In genomic region chr4:154922291-154922690, GRCm38 (mm10) we compare ENCODE assay signal across 20 mouse cellular contexts. TPM values are rescaled to one million over a fixed set of nuclear protein-coding genes. Genes with fewer than 3 reads are reported as not detected.
DNase-seq lines count a peak whose midpoint lies in the region; ATAC-seq and TF ChIP-seq lines count a peak whose summit lies in the region.
"Had no signal": no experiment of that assay in that cellular context is flagged by ENCODE, and none has a peak within 500 bp of the region (broad histone marks: within the 10 kb centered on the region; RNA-seq: fewer than 3 reads in every experiment).

No protein-coding gene starts in this region.

- peak overlapping the region; percentile 53; the same call in 1 of the 2 replicates for H3K27ac ChIP-seq in gastrocnemius, adult 2 months
- H3K27ac ChIP-seq in liver, embryonic 15.5 days (replicated peaks), result peak overlapping the region; percentile 56
- no peak overlapping the region for H3K27ac ChIP-seq in heart, adult 2 months
- H3K27ac ChIP-seq: forebrain, embryonic 13.5 days; heart, embryonic 15.5 days; kidney, postnatal 0 days; midbrain, embryonic 15.5 days; neural tube, embryonic 15.5 days had no signal

- no peaks in the 10 kb centered on the region for H3K9me3 ChIP-seq in liver, embryonic 15.5 days (replicated peaks)
- H3K9me3 ChIP-seq: forebrain, embryonic 13.5 days; heart, embryonic 15.5 days; midbrain, embryonic 15.5 days; neural tube, embryonic 15.5 days had no signal

- no peak for TF ChIP-seq EP300 in heart, adult 2 months (IDR thresholded peaks at IDR 0.05; ENCODE audit: insufficient read depth, low read depth, low read length)

- no peaks in the 10 kb centered on the region for H3K27me3 ChIP-seq in liver, embryonic 15.5 days
- H3K27me3 ChIP-seq in heart, adult 2 months (ENCODE audit: control insufficient read depth, insufficient read depth, low read length), result no peaks in the 10 kb centered on the region
- H3K27me3 ChIP-seq: heart, embryonic 15.5 days; midbrain, embryonic 15.5 days; neural tube, embryonic 15.5 days had no signal

- H3K79me2 ChIP-seq in heart, adult 2 months (replicated peaks; ENCODE audit: control insufficient read depth, insufficient read depth, low read length), result no peaks in the 10 kb centered on the region

- no peak overlapping the region for H3K4me3 ChIP-seq in gastrocnemius, adult 2 months
- peak overlapping the region; percentile 70 for H3K4me3 ChIP-seq in liver, embryonic 15.5 days (replicated peaks)
- H3K4me3 ChIP-seq in heart, adult 2 months, result no peak overlapping the region
- H3K4me3 ChIP-seq: forebrain, embryonic 13.5 days; heart, embryonic 15.5 days; midbrain, embryonic 15.5 days; myocyte; neural tube, embryonic 15.5 days had no signal

- DNase-seq in gastrocnemius, adult 2 months, result peak; percentile 78
- DNase-seq in gastrocnemius, postnatal 14 days, result no peak
- peak; percentile 80 for DNase-seq in adipocyte (ENCODE audit: low spot score)
- DNase-seq in brain, adult 2 months (ENCODE audit: low read depth, low spot score), result peak; percentile 69
- no peak for DNase-seq in retina, embryonic 14.5 days (ENCODE audit: low spot score)
- DNase-seq in heart, adult 2 months, result no peak
- DNase-seq: adrenal gland, adult 8-10 months; kidney, adult 18-20 months; lung, adult 2 months had no signal

- H3K36me3 ChIP-seq in liver, embryonic 15.5 days (replicated peaks), result peaks cover 97% of the 10 kb centered on the region
- no peaks in the 10 kb centered on the region for H3K36me3 ChIP-seq in heart, adult 2 months (ENCODE audit: control insufficient read depth, insufficient read depth, low read length)
- H3K36me3 ChIP-seq: heart, embryonic 15.5 days; midbrain, embryonic 15.5 days; neural tube, embryonic 15.5 days had no signal

- WGBS in liver, embryonic 15.5 days (ENCODE audit: insufficient replicate concordance), result 92% methylated on average over 4 of the region's 4 CpGs
- WGBS in heart, adult 2 months, result 77% methylated on average over 4 of the region's 4 CpGs

- peaks cover 79% of the 10 kb centered on the region for H3K4me1 ChIP-seq in liver, embryonic 15.5 days (replicated peaks)
- H3K4me1 ChIP-seq in heart, adult 2 months (ENCODE audit: control insufficient read depth, insufficient read depth, low read length), result peaks cover 4% of the 10 kb centered on the region
- H3K4me1 ChIP-seq: forebrain, embryonic 13.5 days; heart, embryonic 15.5 days; midbrain, embryonic 15.5 days; neural tube, embryonic 15.5 days had no signal

- ATAC-seq in liver, embryonic 15.5 days (ENCODE audit: insufficient read depth), result no peak
- ATAC-seq: forebrain, embryonic 13.5 days; midbrain, embryonic 15.5 days had no signal

- H3K9ac ChIP-seq in liver, embryonic 15.5 days, result peak overlapping the region; percentile 25
- no peak overlapping the region for H3K9ac ChIP-seq in heart, adult 2 months (ENCODE audit: low read depth, low read length)
- H3K9ac ChIP-seq: forebrain, embryonic 13.5 days; heart, embryonic 15.5 days; midbrain, embryonic 15.5 days; neural tube, embryonic 15.5 days had no signal

- intact Hi-C loops in gastrocnemius, adult 2 months (cut with DNase I), result no loop called here
- intact Hi-C loops in gastrocnemius, postnatal 14 days (cut with DNase I; ENCODE audit: low total_unique reads), result no loop called here
- intact Hi-C loops in heart, adult 2 months (cut with DNase I), result no loop called here

- peak overlapping the region; percentile 87 for H3K4me2 ChIP-seq in liver, embryonic 15.5 days
- H3K4me2 ChIP-seq: forebrain, embryonic 13.5 days; heart, embryonic 15.5 days; midbrain, embryonic 15.5 days; neural tube, embryonic 15.5 days had no signal

- TF ChIP-seq CTCF in gastrocnemius, adult 2 months (IDR thresholded peaks at IDR 0.05), result no peak
- TF ChIP-seq CTCF in heart, adult 2 months (IDR thresholded peaks at IDR 0.05), result no peak

- no peak for TF ChIP-seq POLR2A in heart, adult 2 months (IDR thresholded peaks at IDR 0.05; ENCODE audit: insufficient read depth, low read depth, low read length)

RNA-seq across cellular contexts. Expression of gene Tnfrsf14, which starts 6.1 kb away (rescaled TPM):
- total RNA-seq in gastrocnemius, adult 2 months (2021), result 1 to 10 TPM; 1.1 to 2.5 TPM
- 1 to 10 TPM; 1.4 to 1.9 TPM for total RNA-seq in gastrocnemius, postnatal 14 days (2021)
- 56.7 and 64.6 TPM in 2 replicates for polyA plus RNA-seq in liver, embryonic 15.5 days (2015; fragmentation: Nextera tagmentation; extraction: Ambion mirVana)
- 1 to 10 TPM; 6.1 to 7.0 TPM for total RNA-seq in heart, adult 2 months (2021)
- polyA plus RNA-seq in heart, adult 2 months (2012; rRNA removed), result 16.1 and 18.8 TPM in 2 replicates

RNA-seq across cellular contexts. Expression of gene Fam213b, which starts 23.4 kb away (rescaled TPM):
- 100 to 1,000 TPM in 1 of 2 experiments, 10 to 100 TPM in 1; 67.9 to 100 TPM for total RNA-seq in gastrocnemius, adult 2 months (2021)
- 100 to 1,000 TPM; 110 to 112 TPM for total RNA-seq in gastrocnemius, postnatal 14 days (2021)
- polyA plus RNA-seq in liver, embryonic 15.5 days (2015; fragmentation: Nextera tagmentation; extraction: Ambion mirVana), result 8.1 and 9.0 TPM in 2 replicates
- total RNA-seq in heart, adult 2 months (2021), result 10 to 100 TPM; 77.1 to 95.9 TPM
- polyA plus RNA-seq in heart, adult 2 months (2012; rRNA removed), result 77.3 and 110 TPM in 2 replicates

RNA-seq across cellular contexts. Expression of gene Hes5, which starts 38.4 kb away (rescaled TPM):
- not detected for total RNA-seq in gastrocnemius, adult 2 months (2021)
- under 1 TPM in 1 of 2 experiments, not detected in 1; 0.16 TPM for total RNA-seq in gastrocnemius, postnatal 14 days (2021)
- 0.15 and 0.17 TPM in 2 replicates for polyA plus RNA-seq in liver, embryonic 15.5 days (2015; fragmentation: Nextera tagmentation; extraction: Ambion mirVana)
- total RNA-seq in heart, adult 2 months (2021), result not detected
- 0.10 TPM in 1 of 2 replicates, not detected in the other for polyA plus RNA-seq in heart, adult 2 months (2012; rRNA removed)
- total RNA-seq: adrenal gland, adult 8-10 months; heart, adult 8-10 months; megakaryocyte-erythroid progenitor cell, adult 5-6 weeks had no signal
- polyA plus RNA-seq: lung, adult 2 months; myocyte had no signal

RNA-seq across cellular contexts. Expression of gene Pank4, which starts 41.6 kb away (rescaled TPM):
- total RNA-seq in gastrocnemius, adult 2 months (2021), result 10 to 100 TPM; 33.8 to 43.6 TPM
- 10 to 100 TPM; 24.1 to 31.4 TPM for total RNA-seq in gastrocnemius, postnatal 14 days (2021)
- polyA plus RNA-seq in liver, embryonic 15.5 days (2015; fragmentation: Nextera tagmentation; extraction: Ambion mirVana), result 21.7 and 24.4 TPM in 2 replicates
- 10 to 100 TPM; 40.7 to 43.9 TPM for total RNA-seq in heart, adult 2 months (2021)
- polyA plus RNA-seq in heart, adult 2 months (2012; rRNA removed), result 59.6 and 81.2 TPM in 2 replicates

RNA-seq across cellular contexts. Expression of gene Mmel1, which starts 52.9 kb away (rescaled TPM):
- total RNA-seq in gastrocnemius, adult 2 months (2021), result not detected
- under 1 TPM; 0.49 to 0.68 TPM for total RNA-seq in gastrocnemius, postnatal 14 days (2021)
- 2.3 and 3.1 TPM in 2 replicates for polyA plus RNA-seq in liver, embryonic 15.5 days (2015; fragmentation: Nextera tagmentation; extraction: Ambion mirVana)
- not detected for total RNA-seq in heart, adult 2 months (2021)
- 0.16 TPM in 1 of 2 replicates, not detected in the other for polyA plus RNA-seq in heart, adult 2 months (2012; rRNA removed)
- total RNA-seq: hematopoietic stem cell, adult 5-6 weeks had no signal
- polyA plus RNA-seq: kidney, postnatal 0 days; limb, embryonic 11.5 days had no signal

Comparison
In these comparisons a context has a peak if more than half of its experiments do, and no peak if none do; other contexts are left out.
1. DNase-seq: peak in gastrocnemius, adult 2 months (single experiment), adipocyte (single experiment) and brain, adult 2 months (single experiment); none in gastrocnemius, postnatal 14 days (single experiment), retina, embryonic 14.5 days (single experiment) and heart, adult 2 months (0 of 2).